In genomic region chr10:42056486-42057230, GRCm38 (mm10) we compare ENCODE assay signal across 13 mouse cellular contexts. TPM values are rescaled to one million over a fixed set of nuclear protein-coding genes. Genes with fewer than 3 reads are reported as not detected.
DNase-seq lines count a peak whose midpoint lies in the region; ATAC-seq and TF ChIP-seq lines count a peak whose summit lies in the region.
"Had no signal": no experiment of that assay in that cellular context is flagged by ENCODE, and none has a peak within 500 bp of the region (broad histone marks: within the 10 kb centered on the region; RNA-seq: fewer than 3 reads in every experiment).

No protein-coding gene starts in this region.

- TF ChIP-seq EP300 in liver, postnatal 0 days (IDR thresholded peaks at IDR 0.05; ENCODE audit: low read depth) = no peak

- peaks cover 10 to 11% of the 10 kb centered on the region in 2 experiments; a peak in 3 of 4 replicates for H3K4me1 ChIP-seq in heart, embryonic 14.5 days (ENCODE audit: control insufficient read depth in 2 of 2, insufficient read depth in 2 of 2, low read length in 2 of 2)
- peaks cover 19% of the 10 kb centered on the region for H3K4me1 ChIP-seq in neural tube, embryonic 13.5 days (replicated peaks)
- H3K4me1 ChIP-seq in limb, embryonic 10.5 days = peaks cover 31% of the 10 kb centered on the region
- H3K4me1 ChIP-seq in liver, postnatal 0 days (ENCODE audit: insufficient read depth) = peaks cover 20% of the 10 kb centered on the region
- H3K4me1 ChIP-seq: stomach, embryonic 15.5 days had no signal

- H3K27me3 ChIP-seq in heart, embryonic 14.5 days (ENCODE audit: control insufficient read depth, insufficient read depth, low read length) = no peaks in the 10 kb centered on the region
- H3K27me3 ChIP-seq in neural tube, embryonic 13.5 days = no peaks in the 10 kb centered on the region
- H3K27me3 ChIP-seq in limb, embryonic 10.5 days (ENCODE audit: low read depth, poor library complexity, severe bottlenecking) = no peaks in the 10 kb centered on the region
- H3K27me3 ChIP-seq in liver, postnatal 0 days (ENCODE audit: insufficient read depth, low read length) = no peaks in the 10 kb centered on the region
- H3K27me3 ChIP-seq: stomach, embryonic 15.5 days had no signal

- no peak overlapping the region for H3K4me3 ChIP-seq in heart, embryonic 14.5 days (ENCODE audit: control insufficient read depth in 1 of 2, insufficient read depth in 1 of 2, low read depth in 1 of 2, low read length in 2 of 2)
- no peak overlapping the region for H3K4me3 ChIP-seq in neural tube, embryonic 13.5 days
- peak overlapping the region; percentile 25 for H3K4me3 ChIP-seq in limb, embryonic 10.5 days
- no peak overlapping the region for H3K4me3 ChIP-seq in liver, postnatal 0 days (ENCODE audit: low read depth, low read length)
- H3K4me3 ChIP-seq: stomach, embryonic 15.5 days had no signal

- ATAC-seq in heart, embryonic 14.5 days (ENCODE audit: insufficient number of reproducible peaks, insufficient read depth, low FRiP score, low read depth) = no peak
- no peak for ATAC-seq in neural tube, embryonic 13.5 days (ENCODE audit: low read depth)
- ATAC-seq in liver, postnatal 0 days = no peak
- ATAC-seq: hindbrain, embryonic 16.5 days had no signal

- H3K36me3 ChIP-seq in heart, embryonic 14.5 days (ENCODE audit: control insufficient read depth, insufficient read depth, low read length) = no peaks in the 10 kb centered on the region
- no peaks in the 10 kb centered on the region for H3K36me3 ChIP-seq in neural tube, embryonic 13.5 days
- no peaks in the 10 kb centered on the region for H3K36me3 ChIP-seq in limb, embryonic 10.5 days
- H3K36me3 ChIP-seq in liver, postnatal 0 days (replicated peaks; ENCODE audit: insufficient read depth, low read length) = no peaks in the 10 kb centered on the region
- H3K36me3 ChIP-seq: stomach, embryonic 15.5 days had no signal

- H3K4me2 ChIP-seq in heart, embryonic 14.5 days (ENCODE audit: low read length) = peak overlapping the region; percentile 47; the same call in 1 of the 2 replicates
- 0 out of 2 replicates have a peak overlapping the region, but pooled peaks have one; percentile 9 for H3K4me2 ChIP-seq in neural tube, embryonic 13.5 days
- H3K4me2 ChIP-seq in liver, postnatal 0 days (ENCODE audit: low read depth, low read length) = peak overlapping the region; percentile 64
- H3K4me2 ChIP-seq: midbrain, embryonic 11.5 days; stomach, embryonic 15.5 days had no signal

- 0 out of 4 replicates have a peak overlapping the region, but pooled peaks of 1 of the 2 experiments have one; percentile 17 for H3K27ac ChIP-seq in heart, embryonic 14.5 days (replicated peaks in 1 of 2; ENCODE audit: control insufficient read depth in 1 of 2, insufficient read depth in 1 of 2, low read depth in 2 of 2, low read length in 2 of 2)
- H3K27ac ChIP-seq in neural tube, embryonic 13.5 days (replicated peaks) = no peak overlapping the region
- H3K27ac ChIP-seq in limb, embryonic 10.5 days = peak overlapping the region; percentile 78
- H3K27ac ChIP-seq in liver, postnatal 0 days (ENCODE audit: low read depth) = 0 out of 2 replicates have a peak overlapping the region, but pooled peaks have one; percentile 39
- H3K27ac ChIP-seq: stomach, embryonic 15.5 days had no signal

- DNase-seq in heart, adult 8-10 months (ENCODE audit: low spot score) = no peak
- DNase-seq in neural tube, embryonic 10.5 days (ENCODE audit: extremely low spot score, low spot score) = no peak
- DNase-seq in limb, embryonic 10.5 days (ENCODE audit: low spot score) = peak; percentile 53
- no peak for DNase-seq in liver, postnatal 0 days
- DNase-seq in urinary bladder, adult 18-20 months (ENCODE audit: low spot score in 2 of 2) = no peak
- DNase-seq: adrenal gland, postnatal 25 days; cerebellum, adult 11 months had no signal

- TF ChIP-seq CTCF in liver, postnatal 0 days (IDR thresholded peaks at IDR 0.05; ENCODE audit: low read depth) = no peak

- H3K9ac ChIP-seq in heart, embryonic 14.5 days (ENCODE audit: low read length) = peak overlapping the region; percentile 38; the same call in 1 of the 2 replicates
- no peak overlapping the region for H3K9ac ChIP-seq in neural tube, embryonic 13.5 days
- H3K9ac ChIP-seq in liver, postnatal 0 days (replicated peaks) = no peak overlapping the region
- H3K9ac ChIP-seq: stomach, embryonic 15.5 days had no signal

- H3K9me3 ChIP-seq in heart, embryonic 14.5 days (ENCODE audit: control insufficient read depth, low read length) = no peaks in the 10 kb centered on the region
- H3K9me3 ChIP-seq in neural tube, embryonic 13.5 days = no peaks in the 10 kb centered on the region
- H3K9me3 ChIP-seq in limb, embryonic 10.5 days (replicated peaks) = no peaks in the 10 kb centered on the region
- H3K9me3 ChIP-seq in liver, postnatal 0 days (ENCODE audit: low read length) = no peaks in the 10 kb centered on the region
- H3K9me3 ChIP-seq: stomach, embryonic 15.5 days had no signal

- WGBS in heart, embryonic 14.5 days = 84% methylated on average over 18 of the region's 18 CpGs
- 85% methylated on average over 18 of the region's 18 CpGs for WGBS in neural tube, embryonic 13.5 days
- 74% methylated on average over 18 of the region's 18 CpGs for WGBS in limb, embryonic 10.5 days
- 61% methylated on average over 18 of the region's 18 CpGs for WGBS in liver, postnatal 0 days (ENCODE audit: insufficient replicate concordance)

RNA-seq across cellular contexts. Expression of gene Armc2, which starts 38.4 kb away (rescaled TPM):
- 1.4 and 2.2 TPM in 2 replicates for polyA plus RNA-seq in heart, embryonic 14.5 days (2014; fragmentation: Nextera tagmentation; extraction: Ambion mirVana)
- total RNA-seq in heart, adult 8-10 months (2022) = 10 to 100 TPM; 22.2 to 29.8 (median 28.0) TPM
- polyA plus RNA-seq in neural tube, embryonic 13.5 days (2015; fragmentation: Nextera tagmentation; extraction: Ambion mirVana) = 6.0 and 7.5 TPM in 2 replicates
- polyA plus RNA-seq in limb, embryonic 10.5 days (2016; fragmentation: Nextera tagmentation; extraction: Ambion mirVana) = 1.5 and 3.4 TPM in 2 replicates
- 0.07 and 0.21 TPM in 2 replicates for polyA plus RNA-seq in liver, postnatal 0 days (2015; fragmentation: Nextera tagmentation; extraction: Ambion mirVana)
- total RNA-seq: neutrophil, adult 5-6 weeks had no signal

Comparison
In these comparisons a context has a peak if more than half of its experiments do, and no peak if none do; other contexts are left out.
1. H3K4me2 ChIP-seq: peak in every context shown above with its lines; median percentile 64 in liver, postnatal 0 days; 47 in heart, embryonic 14.5 days; 9 in neural tube, embryonic 13.5 days.